Mouse (Mus musculus): ENCODE measurements around the gene Cd19. TPM values are rescaled to one million over a fixed set of nuclear protein-coding genes. Genes with fewer than 3 reads are reported as not detected.
"Not testable (repeated sequence)": the region's sequence is repeated elsewhere in the genome, so short reads cannot be mapped to it uniquely, and the experiment has no call there.

The Cd19 gene
- total RNA-seq, 2 experiments from 2014 or later: 0.13 to 0.39 TPM

DNA sequence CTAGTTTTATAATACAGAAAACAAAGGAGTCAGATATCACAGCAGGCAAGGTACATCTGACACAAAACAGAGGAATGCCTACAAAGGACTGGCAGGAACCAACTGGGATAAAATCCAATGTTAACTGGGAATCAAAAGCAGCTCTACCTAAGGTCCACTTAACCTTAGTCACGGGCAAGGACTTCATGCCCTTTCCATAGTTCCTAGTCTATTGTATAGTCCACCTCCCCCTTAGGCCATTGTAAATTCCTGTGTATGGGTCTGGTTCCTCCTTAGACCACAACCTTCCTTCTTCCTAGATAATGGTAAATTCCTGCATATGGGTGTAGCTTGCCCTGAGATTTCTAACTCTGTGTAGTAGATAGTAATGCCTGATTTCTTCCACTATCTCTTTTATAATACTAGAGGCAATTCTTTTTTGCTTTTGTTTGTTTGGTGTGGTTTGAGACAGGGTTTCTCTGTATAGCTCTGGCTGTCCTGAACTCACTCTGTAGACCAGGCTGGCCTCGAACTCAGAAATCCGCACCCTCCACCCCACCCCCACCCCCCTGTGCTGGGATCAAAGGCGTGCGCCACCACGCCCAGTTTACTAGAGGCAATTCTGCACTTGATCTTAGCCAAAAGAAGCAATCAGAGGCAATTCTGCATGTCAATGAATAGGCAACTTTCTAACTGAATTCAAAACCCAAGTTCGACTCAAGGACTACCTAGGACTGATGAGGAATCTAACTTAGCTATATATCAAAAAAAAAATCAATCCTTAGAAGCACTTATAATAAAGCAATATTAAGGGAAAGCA, 22.4 kb downstream of the Cd19 start:
- DNase-seq (ENCODE audit: low spot score in 2 of 2): not testable (repeated sequence)

DNA sequence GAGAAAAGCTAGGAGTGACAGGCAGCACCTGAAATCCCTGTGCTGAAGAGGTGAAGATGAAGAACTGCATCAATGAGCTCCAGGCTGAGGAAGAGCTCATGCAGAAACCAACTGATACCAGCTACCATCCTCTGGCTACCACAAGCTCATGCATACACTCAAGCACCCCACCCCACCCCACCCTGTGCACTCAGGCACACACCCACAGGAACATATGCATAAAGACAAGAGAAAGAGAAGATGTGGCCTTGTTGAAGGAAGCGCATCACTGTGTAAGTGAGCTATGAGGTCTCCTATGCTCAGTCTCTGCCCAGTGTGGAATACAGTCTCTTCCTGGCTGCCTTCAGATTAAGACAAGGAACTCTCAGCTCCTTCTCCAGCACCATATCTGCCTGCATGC, 26.5 kb downstream of the Cd19 start:
- DNase-seq (ENCODE audit: low spot score in 2 of 2): no peak

DNA sequence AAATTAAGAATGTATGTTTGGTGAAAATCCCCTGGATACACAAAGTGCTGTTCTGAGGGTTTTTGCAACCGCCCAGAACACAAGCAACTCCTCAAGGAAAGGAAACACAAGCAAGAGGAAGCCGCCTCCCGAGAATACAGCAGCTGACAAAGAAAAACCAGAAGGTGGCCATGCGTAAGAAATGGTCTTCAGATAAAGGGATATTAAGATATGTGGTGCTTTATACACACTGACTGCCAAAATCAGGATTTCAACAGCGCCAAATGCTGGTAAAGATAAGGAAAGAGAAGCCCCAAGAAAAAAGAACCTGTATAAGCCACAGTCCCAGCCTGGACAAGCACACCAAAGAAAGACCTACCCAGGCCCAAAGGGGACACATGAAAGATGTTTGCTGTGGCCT, 31.1 kb downstream of the Cd19 start:
- DNase-seq (ENCODE audit: low spot score in 2 of 2): no peak

DNA sequence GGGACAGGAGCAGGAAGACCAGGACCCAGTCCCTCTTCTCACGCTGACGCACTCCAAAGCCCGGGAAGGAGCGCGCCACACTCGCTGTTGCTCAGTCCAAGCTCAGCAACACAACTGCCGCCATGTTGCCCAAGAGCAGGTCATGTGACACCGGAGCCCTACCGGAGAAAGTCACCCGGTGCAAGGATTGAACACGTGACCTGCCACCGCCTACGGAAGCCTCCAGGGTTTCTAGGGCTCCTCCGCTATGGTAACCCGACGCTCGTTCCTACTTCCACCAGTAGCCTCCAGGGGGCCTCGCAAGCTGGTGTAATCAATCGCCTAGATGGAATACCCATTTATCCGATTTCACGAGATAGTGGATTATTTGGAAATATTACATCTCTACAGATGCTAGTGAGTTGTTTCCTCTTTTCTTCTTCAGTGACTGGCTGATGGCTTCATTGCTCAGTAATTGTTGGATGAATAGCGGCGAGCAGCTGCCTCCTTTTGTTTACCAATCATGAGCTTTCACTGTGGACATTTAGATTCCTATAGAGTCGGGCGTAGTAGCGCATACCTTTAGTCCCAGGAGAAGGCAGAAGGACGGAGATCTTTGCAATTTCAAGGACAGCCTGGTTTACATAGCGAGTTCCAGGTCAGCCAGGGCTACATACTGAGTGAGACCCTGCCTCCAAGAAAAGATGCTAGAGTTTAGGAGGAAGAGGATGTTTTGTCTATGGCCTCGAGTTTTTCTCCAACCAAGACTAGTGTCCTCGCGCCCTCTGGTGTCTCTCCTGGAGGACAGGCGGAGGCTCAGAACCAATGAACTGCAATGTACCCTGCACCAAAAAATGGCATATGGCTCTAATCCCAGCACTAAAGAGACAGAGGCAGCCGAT, 37.2 kb downstream of the Cd19 start, which contains the start of gene Spns1:
TSS of gene Spns1 (minus strand) at position 173 of the 881 bp plus-strand sequence.
- peak; percentile 82 to 95 for DNase-seq (ENCODE audit: low spot score in 2 of 2)

DNA sequence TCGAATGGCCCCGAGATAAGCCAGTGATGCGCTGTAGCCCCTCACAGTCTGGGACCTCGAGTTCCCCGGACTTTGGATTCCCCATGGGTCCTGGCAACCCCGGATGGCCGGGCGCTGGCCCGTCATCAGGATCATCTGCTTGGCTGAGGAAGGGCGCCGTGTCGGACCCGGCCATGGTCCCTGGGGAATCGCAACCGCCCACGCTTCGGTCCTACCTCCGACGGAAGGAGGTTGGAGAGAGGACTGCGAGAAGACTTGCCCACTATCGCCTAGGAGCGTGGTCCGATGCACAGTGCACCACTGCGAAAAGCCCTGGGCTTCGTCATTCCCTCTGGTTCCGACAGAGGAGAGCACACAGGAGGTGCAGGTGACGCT, 37.8 kb downstream of the Cd19 start:
- peak in 1 of 2 experiments; percentile 35 for DNase-seq (ENCODE audit: low spot score in 2 of 2)

DNA sequence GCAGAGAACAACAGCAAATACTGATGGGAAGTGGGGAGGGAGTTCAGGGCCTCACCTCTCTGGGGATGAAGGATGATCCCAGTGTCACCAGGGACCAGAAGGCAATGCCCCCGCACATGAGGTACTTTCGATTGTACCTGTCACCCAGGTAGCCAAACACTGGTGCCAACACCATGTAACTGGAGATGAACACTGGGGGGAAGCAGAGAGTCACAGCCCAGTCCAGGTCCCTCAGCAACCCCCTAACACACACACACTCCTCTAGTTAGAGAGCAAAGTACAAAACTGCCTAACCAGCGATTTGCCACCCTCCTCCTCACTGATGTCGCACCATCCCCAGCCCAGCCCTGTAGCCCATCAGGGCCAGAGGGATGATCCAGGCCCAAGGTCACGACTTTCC, 39.7 kb downstream of the Cd19 start:
- no peak for DNase-seq (ENCODE audit: low spot score in 2 of 2)

DNA sequence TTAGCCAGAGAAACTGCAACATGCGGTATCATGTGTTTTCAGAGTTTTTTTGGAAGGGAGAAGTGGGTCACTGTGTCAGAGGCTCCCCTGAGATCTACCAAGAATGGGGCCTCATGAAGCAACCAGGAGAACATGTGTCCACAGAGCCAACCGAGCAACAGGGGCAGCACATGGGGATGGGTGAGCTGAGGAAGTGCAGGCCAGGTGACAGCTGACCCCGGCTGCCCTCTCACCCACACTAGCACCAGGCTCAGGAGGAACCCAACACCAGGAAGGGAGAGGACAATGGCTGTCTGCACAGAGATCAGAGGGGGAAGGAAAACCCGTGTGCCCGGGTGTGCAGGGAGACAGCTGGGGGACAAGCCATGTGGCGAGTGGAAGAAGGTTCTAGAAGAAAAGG, 40.2 kb downstream of the Cd19 start:
- DNase-seq (ENCODE audit: low spot score in 2 of 2): no peak

DNA sequence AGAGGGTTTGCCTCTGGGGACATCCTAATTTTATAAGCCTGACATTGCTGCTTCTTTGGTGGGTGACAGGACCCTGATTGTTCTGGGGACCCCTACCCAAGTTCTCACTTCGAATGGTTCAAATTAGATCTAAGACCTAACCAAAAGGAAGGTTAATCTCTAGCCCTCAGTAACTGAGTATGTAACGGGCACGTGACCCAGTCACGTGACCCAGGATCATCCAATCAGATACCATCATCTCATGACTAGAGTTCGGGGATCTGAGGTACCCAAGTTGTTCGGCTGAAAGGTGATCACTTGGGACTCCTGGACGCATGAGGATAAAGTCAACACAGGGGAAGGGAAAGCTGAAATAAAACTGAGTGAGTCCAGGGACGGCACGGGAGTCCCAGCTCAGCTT, 41.7 kb downstream of the Cd19 start:
- DNase-seq (ENCODE audit: low spot score in 2 of 2): no peak

DNA sequence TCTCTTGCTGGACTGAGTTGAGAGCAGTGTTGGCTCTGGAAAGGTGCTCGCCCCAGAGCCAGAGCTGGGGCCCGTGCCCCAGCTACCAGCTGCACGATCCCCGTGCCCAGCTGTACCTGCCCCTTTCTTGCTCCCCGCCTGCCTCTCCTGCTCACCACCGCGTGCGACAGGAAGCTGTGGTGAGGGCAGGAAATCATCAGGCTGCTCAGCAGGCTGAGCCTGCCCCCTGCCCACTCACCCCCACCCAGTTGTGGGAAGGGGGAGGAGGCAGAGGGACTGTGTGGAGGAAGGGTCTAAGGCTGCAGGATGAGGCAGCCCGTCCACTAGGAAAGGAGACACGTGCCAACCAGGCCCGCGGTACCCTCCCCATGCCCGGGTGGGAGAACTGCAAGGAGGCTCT, 45.3 kb downstream of the Cd19 start, which contains the start of gene Lat:
TSS of gene Lat (minus strand) at position 178 of the 400 bp plus-strand sequence.
- DNase-seq (ENCODE audit: low spot score in 2 of 2): no peak

DNA sequence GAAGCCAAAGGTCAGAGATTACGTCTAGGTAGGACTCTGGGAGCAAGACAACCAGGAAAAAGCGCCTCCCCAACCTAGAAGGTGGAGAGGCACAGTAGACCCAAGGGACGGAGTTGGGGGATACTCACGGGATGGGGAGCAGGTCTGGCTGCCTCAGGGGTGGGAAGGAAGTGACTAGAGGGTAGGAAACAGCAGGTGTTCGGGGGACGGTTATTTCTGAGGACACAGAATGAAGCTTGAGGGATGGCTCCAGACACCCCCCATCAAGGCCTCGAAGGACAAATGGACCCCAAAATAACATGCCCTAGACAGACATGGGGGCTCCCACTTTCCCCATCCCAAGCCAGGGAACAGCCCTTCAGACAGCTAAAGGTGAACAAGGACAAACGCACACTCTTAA, 46.3 kb downstream of the Cd19 start:
- no peak for DNase-seq (ENCODE audit: low spot score in 2 of 2)

DNA sequence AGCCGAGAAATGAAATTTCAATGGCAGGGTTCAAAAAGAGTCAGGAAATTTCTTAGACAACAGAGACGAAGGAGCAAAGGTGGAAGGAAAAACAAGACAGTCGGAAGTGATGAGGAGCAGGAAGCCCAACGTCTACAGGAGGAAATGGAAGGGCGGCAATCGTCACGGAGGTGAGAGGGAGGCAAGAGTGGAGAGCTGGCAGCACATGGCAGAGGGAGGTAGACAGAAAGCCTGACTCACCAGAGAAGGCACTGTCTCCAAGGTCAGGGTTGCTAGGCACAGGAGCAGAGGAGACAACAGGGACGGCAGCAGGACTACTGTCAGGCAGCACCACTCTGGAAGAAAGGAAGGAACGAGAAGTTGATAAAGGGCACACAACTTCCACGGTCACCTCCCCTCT, 47.1 kb downstream of the Cd19 start:
- DNase-seq (ENCODE audit: low spot score in 2 of 2): no peak

DNA sequence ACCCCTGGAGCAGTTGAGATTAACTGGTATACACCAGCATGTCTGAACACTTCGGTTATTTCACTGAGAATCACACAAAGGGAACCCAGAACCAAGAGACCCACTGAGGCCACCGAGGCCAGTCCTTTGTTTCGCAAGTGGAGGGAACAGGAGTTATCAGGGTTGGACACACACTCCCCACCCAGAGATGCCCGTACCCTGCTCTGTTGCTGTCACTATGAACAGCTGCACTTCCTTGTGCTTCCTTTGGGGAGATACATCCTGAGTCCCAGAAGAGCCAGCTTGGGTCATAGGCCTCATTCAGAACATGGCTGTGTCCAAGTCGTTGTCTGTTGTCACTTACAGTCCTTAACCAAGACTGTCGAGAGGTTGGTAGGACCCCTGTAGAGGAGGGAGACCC, 51.7 kb downstream of the Cd19 start:
- DNase-seq (ENCODE audit: low spot score in 2 of 2): no peak

DNA sequence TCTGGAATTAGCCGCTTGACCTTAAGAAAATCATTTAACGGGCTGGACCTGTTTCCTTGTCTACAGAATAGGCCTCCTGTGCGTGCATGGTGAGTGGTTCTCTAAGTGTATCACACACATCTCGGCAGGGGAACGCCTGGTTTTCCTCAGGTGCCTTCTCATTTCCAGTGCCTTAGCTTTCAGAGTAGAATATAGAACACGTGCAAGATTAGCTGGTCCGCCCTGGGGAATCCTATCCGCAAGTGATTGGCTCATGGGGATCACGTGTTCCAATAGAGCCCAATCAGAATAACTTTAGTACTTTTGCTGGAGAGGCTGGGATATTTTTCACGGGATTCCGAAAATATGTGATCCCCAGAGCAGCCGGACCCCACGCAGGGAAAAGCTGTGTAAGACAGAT, 55.6 kb downstream of the Cd19 start:
- DNase-seq (ENCODE audit: low spot score in 2 of 2): no peak

Small RNAs within 50 kb of the gene (microRNA-seq; reads per million reads assigned to microRNA genes)
- gene Mir7058: not detected

Other genes starting within 250 kb of the Cd19 start
- gene Xpo6, start 214.4 kb downstream of the Cd19 start, total RNA-seq (2021): 10 to 100 TPM; 53.7 to 58.6 TPM
- 10 to 100 TPM; 38.4 to 43.0 TPM for gene Sbk1, start 142.3 kb downstream of the Cd19 start, total RNA-seq (2021)
- 1 to 10 TPM; 1.3 to 1.9 TPM for gene Lat, start 45.3 kb downstream of the Cd19 start, total RNA-seq (2021)
- gene Spns1, start 37.4 kb downstream of the Cd19 start, total RNA-seq (2021): 10 to 100 TPM; 31.6 to 33.9 TPM
- 1 to 10 TPM; 3.2 to 4.1 TPM for gene Nfatc2ip, start 18.2 kb downstream of the Cd19 start, total RNA-seq (2021)
- gene Rabep2, start 13.9 kb upstream of the Cd19 start, total RNA-seq (2021): 10 to 100 TPM; 14.0 to 16.2 TPM
- 1,000 to 10,000 TPM; 6,232 to 6,720 TPM for gene Atp2a1, start 48.2 kb upstream of the Cd19 start, total RNA-seq (2021)
- gene Sh2b1, start 60.5 kb upstream of the Cd19 start, total RNA-seq (2021): 10 to 100 TPM; 52.7 to 57.0 TPM
- gene Tufm, start 72.5 kb upstream of the Cd19 start, total RNA-seq (2021): 100 to 1,000 TPM in 1 of 2 experiments, 10 to 100 TPM in 1; 97.3 to 127 TPM
- gene Atxn2l, start 88.5 kb upstream of the Cd19 start, total RNA-seq (2021): 10 to 100 TPM; 57.0 to 70.7 TPM
- gene Eif3c, start 151.5 kb upstream of the Cd19 start, total RNA-seq (2021): 100 to 1,000 TPM; 181 to 184 TPM
- gene Apobr, start 170.1 kb upstream of the Cd19 start, total RNA-seq (2021): 1 to 10 TPM in 1 of 2 experiments, under 1 TPM in 1; 0.83 to 1.4 TPM
- gene Cln3, start 170.9 kb upstream of the Cd19 start, total RNA-seq (2021): 10 to 100 TPM; 11.8 to 14.1 TPM
- gene Il27, start 180.1 kb upstream of the Cd19 start, total RNA-seq (2021): not detected
- 10 to 100 TPM; 18.2 to 21.6 TPM for gene Nupr1, start 216.0 kb upstream of the Cd19 start, total RNA-seq (2021)
- gene Sgf29, start 234.4 kb upstream of the Cd19 start, total RNA-seq (2021): 10 to 100 TPM; 27.7 to 31.8 TPM